Mouse (Mus musculus): ENCODE results near the gene Fgd5.

The Fgd5 gene

GRCm38 (mm10) chr6:92004806-92005205 lies 26.1 kb downstream of the Fgd5 start:
- no peak for DNase-seq (ENCODE audit: low spot score in 2 of 2)

GRCm38 (mm10) chr6:92010895-92011294 lies 32.2 kb downstream of the Fgd5 start:
- DNase-seq (ENCODE audit: low spot score in 2 of 2), result no peak

- no peak for DNase-seq (ENCODE audit: low spot score in 2 of 2)
These were observed 33.7 kb downstream of the Fgd5 start for GRCm38 (mm10) chr6:92012413-92012812.

GRCm38 (mm10) chr6:92013035-92013434 lies 34.4 kb downstream of the Fgd5 start:
- DNase-seq (ENCODE audit: low spot score in 2 of 2), result no peak

GRCm38 (mm10) chr6:92013620-92014019 lies 34.9 kb downstream of the Fgd5 start:
- no peak for DNase-seq (ENCODE audit: low spot score in 2 of 2)

GRCm38 (mm10) chr6:92014936-92015335 lies 36.3 kb downstream of the Fgd5 start:
- DNase-seq (ENCODE audit: low spot score in 2 of 2), result no peak

- DNase-seq (ENCODE audit: low spot score in 2 of 2), result no peak
These were observed 37.2 kb downstream of the Fgd5 start for GRCm38 (mm10) chr6:92015848-92016247.

GRCm38 (mm10) chr6:92016738-92017137 lies 38.1 kb downstream of the Fgd5 start:
- DNase-seq (ENCODE audit: low spot score in 2 of 2), result no peak

GRCm38 (mm10) chr6:92018421-92018820 lies 39.7 kb downstream of the Fgd5 start:
- no peak for DNase-seq (ENCODE audit: low spot score in 2 of 2)

GRCm38 (mm10) chr6:92021061-92021460 lies 42.4 kb downstream of the Fgd5 start:
- no peak for DNase-seq (ENCODE audit: low spot score in 2 of 2)

GRCm38 (mm10) chr6:92021506-92021905 lies 42.8 kb downstream of the Fgd5 start:
- DNase-seq (ENCODE audit: low spot score in 2 of 2), result no peak

GRCm38 (mm10) chr6:92025252-92025651 lies 46.6 kb downstream of the Fgd5 start:
- no peak for DNase-seq (ENCODE audit: low spot score in 2 of 2)

- no peak for DNase-seq (ENCODE audit: low spot score in 2 of 2)
These were observed 48.7 kb downstream of the Fgd5 start for GRCm38 (mm10) chr6:92027379-92027778.

GRCm38 (mm10) chr6:92030646-92031045 lies 52.0 kb downstream of the Fgd5 start:
- no peak for DNase-seq (ENCODE audit: low spot score in 2 of 2)

- no peak for DNase-seq (ENCODE audit: low spot score in 2 of 2)
These were observed 56.0 kb downstream of the Fgd5 start for GRCm38 (mm10) chr6:92034713-92035112.

- DNase-seq (ENCODE audit: low spot score in 2 of 2), result no peak
These were observed 57.7 kb downstream of the Fgd5 start for GRCm38 (mm10) chr6:92036372-92036771.

GRCm38 (mm10) chr6:92038158-92038557 lies 59.5 kb downstream of the Fgd5 start:
- DNase-seq (ENCODE audit: low spot score in 2 of 2), result no peak

GRCm38 (mm10) chr6:92041271-92041670 lies 62.6 kb downstream of the Fgd5 start:
- no peak for DNase-seq (ENCODE audit: low spot score in 2 of 2)

GRCm38 (mm10) chr6:92042055-92042454 lies 63.4 kb downstream of the Fgd5 start:
- no peak for DNase-seq (ENCODE audit: low spot score in 2 of 2)

- no peak for DNase-seq (ENCODE audit: low spot score in 2 of 2)
These were observed 64.2 kb downstream of the Fgd5 start for GRCm38 (mm10) chr6:92042850-92043249.

GRCm38 (mm10) chr6:92057768-92058167 lies 79.1 kb downstream of the Fgd5 start:
- DNase-seq (ENCODE audit: low spot score in 2 of 2), result no peak

- no peak for DNase-seq (ENCODE audit: low spot score in 2 of 2)
These were observed 83.0 kb downstream of the Fgd5 start for GRCm38 (mm10) chr6:92061725-92062124.

GRCm38 (mm10) chr6:92063452-92063851 lies 84.8 kb downstream of the Fgd5 start:
- DNase-seq (ENCODE audit: low spot score in 2 of 2), result no peak

GRCm38 (mm10) chr6:92064101-92064500 lies 85.4 kb downstream of the Fgd5 start:
- DNase-seq (ENCODE audit: low spot score in 2 of 2), result no peak
